Mouse (Mus musculus): ENCODE measurements around the gene Rpl23.
"Not testable (repeated sequence)": the region's sequence is repeated elsewhere in the genome, so short reads cannot be mapped to it uniquely, and the experiment has no call there.

Gene Rpl23

DNA sequence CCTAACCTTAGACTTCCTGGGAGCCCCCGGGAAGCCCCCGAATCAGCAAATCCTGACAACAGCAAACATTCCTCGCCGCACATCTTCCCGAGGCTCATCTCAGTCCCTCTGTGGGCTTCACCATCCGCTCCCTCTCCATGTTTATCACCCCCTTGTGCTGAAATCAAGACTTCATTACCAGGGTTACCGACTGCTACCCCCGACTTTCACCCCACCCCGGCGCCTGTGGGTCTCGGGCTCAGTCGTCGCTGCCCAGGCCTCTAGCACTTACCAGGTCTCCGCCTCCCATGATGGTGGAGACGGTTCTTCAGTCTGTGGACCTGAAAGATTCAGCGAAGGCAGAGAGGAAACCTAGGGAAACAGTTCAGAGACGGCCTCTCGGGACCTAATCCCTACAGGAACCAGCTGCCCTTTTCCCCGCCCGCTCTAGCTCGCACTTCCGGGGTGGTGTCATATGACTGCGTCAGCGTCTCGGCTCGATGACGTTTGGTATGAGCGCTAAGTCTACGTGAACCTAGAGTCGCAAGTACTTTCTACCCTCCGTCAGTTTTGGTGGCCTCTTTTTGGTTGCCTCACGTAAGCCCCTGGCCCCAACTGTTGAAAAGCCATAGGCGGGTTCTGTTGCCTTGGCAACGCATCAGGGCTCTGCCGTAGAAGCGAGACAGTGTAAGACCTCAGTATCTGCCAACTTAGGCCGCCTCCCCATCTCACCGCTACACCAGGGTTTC lies 15.9 kb downstream of the Rpl23 start, which contains the start of gene Cwc25:
Gene Cwc25, minus strand, starts transcription at position 403 of the 728 bp plus-strand sequence.
- peak; percentile 95 for DNase-seq (ENCODE audit: low spot score)

DNA sequence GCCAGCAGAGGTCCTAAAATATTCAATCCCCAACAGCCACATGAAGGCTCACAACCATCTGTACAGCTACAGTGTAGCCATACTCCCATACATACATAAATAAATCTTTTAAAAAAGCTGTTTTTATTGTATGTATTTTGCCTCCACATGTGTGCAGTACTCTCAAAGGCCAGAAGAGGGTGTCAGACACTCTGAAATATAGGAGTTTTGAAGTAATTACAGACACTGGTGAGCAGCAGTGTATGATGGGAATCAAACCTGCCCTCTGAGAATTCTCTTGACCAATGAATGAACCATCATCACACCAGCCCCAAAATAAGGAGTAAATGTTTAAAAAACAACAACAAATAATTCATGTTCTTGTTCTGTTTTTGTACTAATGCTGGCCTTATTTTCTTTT lies 20.6 kb downstream of the Rpl23 start:
- no peak for DNase-seq (ENCODE audit: low spot score)

DNA sequence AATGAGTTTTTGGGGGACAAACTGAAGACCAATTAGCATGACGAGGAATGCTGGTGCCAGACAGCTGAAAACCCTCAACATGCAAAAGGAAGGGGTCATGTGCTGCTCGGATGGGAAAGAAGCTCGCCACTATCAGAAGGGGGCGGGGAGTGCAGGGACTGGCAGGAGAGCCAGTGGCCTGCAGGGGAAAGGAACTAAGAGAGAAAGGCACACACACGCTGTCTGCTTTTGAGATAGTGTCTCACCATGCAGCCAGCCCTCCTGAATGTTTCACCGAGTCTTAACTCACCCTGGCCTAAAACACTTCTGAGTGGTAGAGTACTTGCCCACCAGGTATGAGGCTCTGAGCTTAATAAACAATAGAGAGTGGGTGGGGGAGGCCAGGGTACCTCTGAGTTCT lies 23.3 kb downstream of the Rpl23 start:
- DNase-seq (ENCODE audit: low spot score): no peak

DNA sequence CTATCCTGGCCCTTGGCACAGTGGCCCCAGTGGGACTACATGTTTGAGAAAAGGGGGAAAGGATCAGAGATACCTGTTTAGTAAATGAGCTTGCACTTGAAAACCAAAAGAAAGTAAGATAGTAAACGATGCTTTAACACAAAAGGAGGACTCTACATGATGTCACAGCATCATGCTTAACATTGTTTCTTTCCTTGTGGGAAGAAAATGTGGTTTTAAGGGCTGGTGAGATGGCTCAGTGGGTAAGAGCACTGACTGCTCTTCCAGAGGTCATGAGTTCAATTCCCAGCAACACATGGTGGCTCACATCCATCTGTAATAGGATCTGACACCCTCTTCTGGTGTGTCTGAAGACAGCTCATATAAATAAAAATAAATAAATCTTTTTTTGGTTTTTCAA lies 24.1 kb downstream of the Rpl23 start:
- no peak for DNase-seq (ENCODE audit: low spot score)

DNA sequence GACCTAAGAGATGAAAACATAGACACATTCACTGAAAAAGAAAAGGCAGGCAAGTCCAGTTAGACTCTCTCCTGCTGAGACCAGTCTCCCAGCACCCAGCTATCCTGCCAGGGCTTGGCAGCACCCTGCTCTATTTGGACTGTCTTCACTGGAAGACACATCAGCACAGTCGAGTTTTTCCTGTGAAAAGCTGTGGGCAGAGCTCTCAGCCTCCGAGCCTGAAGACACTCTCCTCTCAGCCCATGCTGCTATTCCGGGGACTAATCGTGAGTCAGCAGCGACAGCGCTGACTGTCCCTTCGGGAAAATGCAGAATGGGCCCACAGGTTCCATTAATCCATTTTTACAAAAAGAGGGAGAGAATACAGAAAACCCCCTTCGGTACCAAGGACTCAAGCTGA lies 29.0 kb downstream of the Rpl23 start:
- DNase-seq (ENCODE audit: low spot score): no peak

DNA sequence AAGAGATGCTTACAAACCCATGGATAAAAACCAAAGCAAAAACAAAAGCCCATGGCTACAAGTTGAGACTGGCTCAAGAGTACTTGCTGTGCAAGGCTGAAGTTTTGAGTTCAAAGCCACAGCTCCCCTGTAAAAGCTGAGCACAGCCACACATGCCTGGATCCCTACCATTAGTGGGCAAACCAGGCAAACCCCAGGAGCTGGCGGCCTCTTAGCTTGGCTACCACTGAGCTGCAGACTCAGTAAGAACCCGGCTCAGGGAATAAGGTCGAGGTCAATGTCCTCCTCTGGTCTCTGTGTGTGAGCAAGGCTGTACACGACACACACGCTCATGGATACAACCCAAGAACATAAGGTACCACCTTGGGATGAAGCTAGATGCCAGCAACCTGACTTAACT lies 33.7 kb downstream of the Rpl23 start:
- DNase-seq (ENCODE audit: low spot score): no peak

DNA sequence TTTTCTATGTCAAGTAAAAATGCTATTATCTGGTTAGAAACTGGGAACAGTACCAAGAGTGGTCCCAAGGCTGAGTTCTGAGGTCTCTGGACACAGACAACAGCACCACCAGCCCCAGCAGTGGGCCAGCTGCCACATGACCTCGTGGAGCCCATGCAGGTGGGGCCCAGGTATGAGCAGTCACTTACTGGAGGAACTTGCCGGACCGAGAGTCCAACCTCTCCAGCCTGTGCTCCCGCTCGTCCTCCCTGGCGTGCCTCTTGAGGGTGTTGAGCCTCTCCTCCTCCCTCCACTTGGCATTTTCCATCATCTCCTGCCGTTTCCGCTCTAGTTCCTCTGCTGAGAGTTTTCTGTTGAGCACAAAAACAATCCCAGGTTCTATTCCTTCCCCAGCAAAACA lies 34.5 kb downstream of the Rpl23 start:
- DNase-seq (ENCODE audit: low spot score): no peak

DNA sequence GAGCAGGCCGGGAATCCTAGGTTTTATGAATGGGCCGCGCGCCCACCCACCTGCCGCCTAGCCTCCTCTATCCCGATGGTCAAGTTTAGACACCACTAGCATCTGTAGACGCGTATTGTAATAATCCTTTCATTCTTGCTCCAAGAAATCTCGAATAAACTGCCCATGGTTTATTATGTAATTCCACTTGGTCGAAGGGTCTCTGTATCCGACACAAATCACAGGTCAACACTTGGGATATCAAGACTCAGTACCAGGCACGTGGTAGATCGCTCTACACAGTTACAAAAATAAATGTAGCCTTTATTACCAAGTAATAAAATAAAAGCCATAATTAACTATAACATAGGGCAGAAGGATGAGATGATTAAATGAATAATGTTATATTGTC lies 36.9 kb downstream of the Rpl23 start:
- no peak for DNase-seq (ENCODE audit: low spot score)

DNA sequence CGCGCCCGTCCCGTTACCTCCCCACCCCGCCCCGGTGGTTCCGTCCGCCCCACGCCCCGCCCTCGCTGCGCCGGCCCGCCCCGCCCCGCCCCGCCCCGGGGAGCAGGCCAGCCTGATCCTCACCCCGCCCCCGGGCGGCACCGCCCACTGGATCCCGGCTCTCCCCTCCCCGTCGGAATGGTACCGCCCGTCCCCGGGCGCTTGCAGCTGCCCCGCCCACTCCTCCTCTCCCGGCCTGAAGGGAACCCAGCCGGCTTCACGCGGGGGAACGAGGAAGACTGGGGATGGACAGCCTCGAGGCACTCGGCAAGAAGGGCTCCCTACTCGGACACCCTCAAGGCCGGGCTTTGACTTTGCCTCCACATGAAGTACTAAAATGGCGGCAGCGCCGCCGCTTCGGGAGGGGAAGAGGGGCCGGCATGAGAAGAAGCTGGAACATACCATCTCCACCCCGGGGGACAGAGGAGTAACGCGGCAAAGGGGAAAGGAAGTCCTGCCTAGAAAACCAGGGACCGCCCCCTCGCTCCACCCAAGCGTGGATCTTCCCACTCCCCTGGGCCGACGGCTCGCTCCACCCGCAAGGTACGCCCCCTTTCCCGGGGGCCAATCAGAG lies 37.4 kb downstream of the Rpl23 start:
- DNase-seq (ENCODE audit: low spot score): peak; percentile 99

DNA sequence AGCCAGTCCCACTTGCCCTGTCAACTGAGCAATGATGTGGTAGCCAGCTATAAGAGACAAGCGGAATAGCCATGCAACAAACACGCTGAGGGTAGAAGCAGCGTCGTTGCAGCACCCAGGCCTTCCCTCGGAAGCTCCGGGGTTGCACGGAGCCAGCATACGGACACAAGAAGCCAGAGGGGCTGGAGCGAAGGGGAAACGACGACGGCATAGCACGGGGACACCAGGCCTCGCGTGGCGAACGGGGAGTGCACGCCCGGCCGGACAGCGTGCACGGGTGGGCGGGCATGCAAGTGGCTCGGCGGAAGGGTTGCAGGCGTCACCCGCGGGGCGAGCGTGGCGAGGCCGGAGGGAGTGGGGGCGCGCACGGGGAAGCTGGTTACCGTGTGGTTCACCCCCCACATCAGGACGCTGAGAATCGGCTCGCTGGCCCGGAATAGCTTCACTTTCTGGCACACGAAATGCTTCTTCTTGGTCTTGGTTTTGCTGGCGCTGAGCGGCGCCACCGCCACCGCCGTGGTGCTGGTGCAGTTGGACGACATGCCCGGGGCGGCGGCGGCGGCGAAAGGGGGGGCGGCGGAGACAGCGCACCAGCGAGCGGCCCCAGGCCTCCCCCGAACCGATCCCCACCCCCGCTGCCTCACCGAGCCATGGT lies 38.0 kb downstream of the Rpl23 start, which contains the start of gene Pip4k2b:
Gene Pip4k2b, minus strand, starts transcription at position 642 of the 655 bp plus-strand sequence.
- no peak for DNase-seq (ENCODE audit: low spot score)

DNA sequence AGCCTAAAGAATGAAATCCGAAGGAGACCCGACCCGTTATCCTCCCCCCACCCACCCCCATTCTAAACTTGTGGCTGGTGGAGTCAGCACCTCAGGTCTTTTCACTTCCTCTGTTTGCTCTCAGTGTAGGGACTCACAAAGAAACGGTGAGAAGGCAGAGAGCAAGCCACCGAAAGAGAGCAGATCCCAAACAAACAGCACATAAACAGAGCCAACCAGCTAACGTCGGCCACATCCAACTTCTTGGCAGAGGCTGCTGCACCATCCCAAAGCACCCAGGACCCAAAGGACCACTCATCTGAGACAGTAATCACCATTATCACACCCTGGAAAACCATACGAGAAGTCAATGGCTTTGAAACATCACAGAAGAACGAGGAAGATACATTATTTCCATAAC lies 38.8 kb downstream of the Rpl23 start:
- DNase-seq (ENCODE audit: low spot score): no peak

DNA sequence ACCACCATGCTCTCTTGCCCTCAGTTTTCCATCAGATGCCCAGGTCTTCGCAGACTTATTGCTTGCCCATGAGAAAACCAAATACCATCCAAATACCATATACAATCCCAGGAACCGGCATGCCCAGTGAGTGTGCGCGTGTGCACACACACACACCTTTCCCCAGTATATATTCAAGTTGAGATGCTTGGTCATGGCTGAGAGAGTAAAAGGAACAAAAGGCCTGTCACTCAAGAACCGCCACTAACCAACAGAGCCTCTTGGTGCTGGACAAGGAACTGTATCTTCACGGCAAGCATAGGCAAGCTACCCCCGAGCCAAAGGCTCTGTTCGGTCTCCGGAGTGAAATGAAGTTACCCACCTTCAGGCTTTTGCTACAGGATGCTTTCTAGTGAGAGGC lies 39.6 kb downstream of the Rpl23 start:
- DNase-seq (ENCODE audit: low spot score): no peak

DNA sequence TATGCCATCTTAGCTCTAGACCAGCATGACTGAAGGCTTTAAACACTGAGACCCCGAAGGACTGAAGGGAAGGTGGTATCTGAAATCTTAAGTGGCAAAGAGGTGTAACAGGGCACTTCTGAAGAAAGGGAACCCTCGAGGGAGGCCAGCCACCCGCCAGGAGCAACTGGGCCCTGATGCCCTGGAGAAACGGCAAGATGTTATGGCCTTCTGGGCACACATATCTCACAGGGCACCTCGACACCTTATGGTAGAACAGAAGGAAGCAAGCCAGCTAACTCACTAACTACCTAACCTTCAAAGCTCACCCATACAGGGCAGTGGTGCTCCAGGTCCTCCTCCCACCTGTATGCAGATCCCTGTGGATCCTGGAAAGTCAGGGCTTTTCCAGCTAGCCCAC lies 40.1 kb downstream of the Rpl23 start:
- no peak for DNase-seq (ENCODE audit: low spot score)

DNA sequence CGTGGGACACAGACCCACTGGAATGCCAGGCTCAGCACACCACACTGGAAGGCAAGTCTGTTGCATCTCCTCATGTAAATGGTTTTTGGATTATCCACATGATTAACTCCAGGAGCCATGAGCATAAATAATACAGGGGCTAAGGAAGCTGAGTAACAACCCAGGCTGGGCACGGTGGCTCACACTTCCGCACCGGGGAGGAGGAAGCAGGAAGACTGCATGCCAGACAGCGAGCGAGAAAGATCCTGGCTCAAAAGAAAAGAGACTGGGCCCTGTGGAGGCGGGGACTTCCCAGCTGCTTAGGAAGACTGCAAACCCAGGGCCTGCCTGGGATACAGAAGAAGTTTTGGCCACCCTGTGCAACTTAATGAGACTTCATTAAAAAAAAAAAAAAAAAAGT lies 42.0 kb downstream of the Rpl23 start:
- no peak for DNase-seq (ENCODE audit: low spot score)

DNA sequence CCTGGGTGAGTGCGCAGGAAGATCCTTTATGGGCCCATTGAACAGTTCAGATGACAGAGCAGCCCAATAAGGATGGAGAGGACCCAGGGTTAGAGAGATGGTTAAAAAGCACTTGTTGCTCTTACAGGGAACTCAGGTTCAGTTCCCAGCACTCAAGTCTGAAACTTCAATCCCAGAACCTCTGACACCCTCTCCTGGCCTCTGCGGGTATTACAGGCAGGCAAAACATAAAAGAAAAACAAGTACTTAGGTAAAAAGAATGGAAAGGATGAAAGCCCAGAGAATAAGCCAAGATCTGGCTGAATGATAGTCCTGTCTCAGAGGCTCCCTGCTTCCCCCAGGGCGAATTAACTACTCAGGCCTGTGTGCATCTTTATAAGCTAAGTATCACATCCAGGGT lies 43.1 kb downstream of the Rpl23 start:
- DNase-seq (ENCODE audit: low spot score): no peak

DNA sequence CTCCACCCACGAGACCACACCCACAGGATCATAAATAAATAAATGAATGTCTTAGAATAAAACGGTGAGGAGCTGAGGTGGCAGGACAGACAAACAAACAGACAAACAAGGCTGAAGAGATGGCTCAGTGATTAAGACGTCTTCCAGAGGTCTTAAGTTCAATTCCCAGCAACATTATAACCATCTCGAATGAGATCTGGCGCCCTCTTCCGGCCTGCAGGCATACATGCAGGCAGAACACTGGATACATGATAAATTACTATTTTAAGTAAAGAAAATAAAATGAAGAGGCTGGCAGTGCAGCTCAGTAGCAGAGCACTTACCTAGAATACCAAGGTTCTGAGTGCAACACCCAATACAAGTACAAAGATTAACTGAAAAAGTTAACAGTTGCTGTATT lies 43.5 kb downstream of the Rpl23 start:
- DNase-seq (ENCODE audit: low spot score): no peak

DNA sequence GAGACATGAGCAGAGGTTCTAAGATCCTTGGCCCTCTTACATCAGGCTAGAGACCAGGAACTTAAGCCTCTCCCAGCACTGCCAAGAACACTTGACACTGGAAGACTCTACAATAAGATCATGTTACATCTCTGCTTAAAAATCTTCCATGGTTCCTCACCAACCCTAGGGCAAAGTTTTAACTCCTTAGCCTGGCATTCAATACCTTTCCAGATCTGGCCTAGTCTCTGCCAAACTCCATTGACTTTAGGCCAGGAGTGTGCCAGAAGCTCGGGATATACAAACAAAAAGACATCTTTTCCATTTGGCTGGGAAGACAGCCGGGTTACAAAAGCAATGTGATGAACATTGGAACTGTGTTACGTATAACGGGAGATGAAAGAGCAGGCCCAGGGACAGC lies 44.6 kb downstream of the Rpl23 start:
- no peak for DNase-seq (ENCODE audit: low spot score)

DNA sequence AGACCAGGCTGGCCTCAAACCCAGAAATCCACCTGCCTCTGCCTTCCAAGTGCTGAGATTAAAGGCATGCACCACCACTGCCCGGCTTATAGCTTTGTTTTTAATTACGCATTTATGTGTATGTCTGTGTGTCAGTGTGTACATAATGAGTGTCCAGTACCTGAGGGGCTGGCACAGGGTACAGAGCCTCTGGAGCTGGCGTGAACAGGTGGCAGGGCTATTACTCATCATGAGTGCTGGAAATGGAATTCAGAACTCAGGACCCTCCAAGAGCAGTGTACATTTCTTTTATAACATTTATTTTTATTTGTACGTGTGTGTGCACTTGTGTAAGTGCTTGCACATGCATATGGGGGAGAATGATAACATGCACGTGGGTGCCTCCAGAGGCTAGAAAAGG lies 45.6 kb downstream of the Rpl23 start:
- DNase-seq (ENCODE audit: low spot score): no peak

DNA sequence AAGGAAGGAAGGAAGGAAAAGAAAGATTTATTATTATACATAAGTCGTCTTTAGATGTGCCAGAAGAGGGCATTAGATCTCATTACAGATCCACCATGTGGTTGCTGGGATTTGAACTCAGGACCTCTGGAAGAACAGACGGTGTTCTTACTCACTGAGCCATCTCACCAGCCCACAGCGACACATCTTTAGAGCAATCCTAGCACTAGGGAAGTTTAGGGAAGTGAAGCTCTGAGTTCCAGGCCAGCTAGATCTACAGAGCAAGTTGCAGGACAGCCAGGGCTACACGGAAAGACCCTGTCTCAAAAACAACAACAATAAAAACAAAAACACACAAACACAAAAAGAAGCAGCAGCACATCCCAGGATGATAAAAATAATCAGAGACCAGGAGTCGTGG lies 47.4 kb downstream of the Rpl23 start:
- DNase-seq (ENCODE audit: low spot score): not testable (repeated sequence)

DNA sequence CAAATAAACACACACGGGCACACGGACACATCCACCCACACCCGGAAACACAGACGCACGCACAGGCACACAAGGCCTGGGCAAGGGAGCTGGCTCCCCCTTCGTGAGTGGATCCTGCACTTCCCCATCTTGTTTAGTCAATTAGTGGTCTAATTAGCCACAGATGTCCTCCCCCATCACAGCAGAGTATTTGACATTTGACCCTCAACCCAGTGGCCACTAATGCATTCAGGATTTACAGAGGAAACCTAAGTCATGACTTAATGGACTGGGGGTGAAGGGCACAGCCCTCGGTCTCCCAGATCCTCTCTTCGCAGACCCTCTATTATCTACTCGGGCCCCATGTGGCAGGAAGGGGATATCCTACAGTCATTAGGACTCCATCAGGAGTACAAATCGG lies 48.5 kb downstream of the Rpl23 start:
- DNase-seq (ENCODE audit: low spot score): peak; percentile 27

DNA sequence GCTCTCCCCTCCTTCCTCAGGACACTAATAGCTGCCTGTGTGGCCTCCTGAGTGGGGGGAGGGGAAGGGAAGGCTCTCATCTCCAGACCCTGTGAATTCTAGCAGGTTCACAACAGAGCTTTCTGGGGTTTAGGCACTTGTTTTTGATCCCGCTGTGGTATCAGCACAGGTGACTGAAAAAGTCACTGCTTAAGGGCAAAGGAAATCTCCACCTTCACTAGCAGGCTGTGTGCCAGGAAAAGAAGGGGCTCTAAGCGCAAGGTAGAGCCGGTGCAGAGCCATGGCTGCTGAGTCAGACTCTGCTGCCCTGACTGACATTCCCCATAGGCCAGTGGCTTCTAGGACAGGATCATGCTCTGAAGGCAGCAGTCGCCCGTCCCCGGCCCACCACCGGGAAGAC lies 53.5 kb downstream of the Rpl23 start:
- DNase-seq (ENCODE audit: low spot score): no peak

DNA sequence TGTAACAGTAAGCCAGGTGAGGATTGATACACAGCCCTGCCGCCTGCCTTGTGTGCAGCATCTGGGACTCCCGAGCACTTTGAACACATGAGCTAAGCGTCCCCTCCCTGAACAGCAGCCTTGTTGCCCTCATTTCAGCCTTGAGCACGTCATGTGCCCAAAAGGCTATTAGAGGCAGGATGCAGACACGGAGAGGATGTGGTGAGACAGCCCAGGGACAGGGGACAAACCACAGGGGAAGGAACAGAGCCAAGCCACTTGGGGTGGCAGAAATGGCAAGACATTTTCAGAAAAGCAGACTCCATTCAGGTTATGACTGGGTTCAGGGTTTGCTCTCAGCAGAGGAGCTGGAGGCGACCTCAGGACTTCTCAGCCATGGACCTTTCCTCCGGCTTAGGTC lies 53.9 kb downstream of the Rpl23 start:
- DNase-seq (ENCODE audit: low spot score): no peak

Measured in yolk sac, embryonic 10.5 days (tissue).